Mouse (Mus musculus) liver, postnatal 0 days (tissue): ENCODE measurements around the gene Ptges3. TPM values are rescaled to one million over a fixed set of nuclear protein-coding genes. Genes with fewer than 3 reads are reported as not detected.
A peak's percentile ranks its signal among the peaks of the same experiment; 100 is the strongest.
"Not testable (repeated sequence)": the region's sequence is repeated elsewhere in the genome, so short reads cannot be mapped to it uniquely, and the experiment has no call there.

Source experiments
- ATAC-seq: fragments of 200-750 bp; cut with Nextera tagmentation; 2 replicates; pipeline ENCODE4 v1.8.0; 2017; ENCODE audit warnings: mild to moderate bottlenecking, moderate library complexity
- DNase-seq: peaks from one replicate; pipeline ENCODE4 v3.0.0-alpha.2; 2016
- H3K27ac ChIP-seq: fragments of 300-500 bp; sonication (generic); 2 replicates; pipeline ENCODE4 v1.5.1; 2014; ENCODE audit warnings: antibody characterized with exemption, moderate library complexity, mild to moderate bottlenecking, low read depth
- H3K27me3 ChIP-seq: fragments of 300-500 bp; sonication (generic); 2 replicates; pipeline ENCODE4 v1.6.1; 2014; ENCODE audit warnings: low read length, control low read depth, mixed read lengths; ENCODE audit not compliant: insufficient read depth
- H3K36me3 ChIP-seq: fragments of 300-500 bp; sonication (generic); replicated peaks from 2 replicates; pipeline ENCODE4 v1.6.1; 2014; ENCODE audit warnings: mild to moderate bottlenecking, control low read depth, low read length, moderate library complexity, mixed read lengths; ENCODE audit not compliant: insufficient read depth
- H3K4me1 ChIP-seq: fragments of 300-500 bp; sonication (generic); 2 replicates; pipeline ENCODE4 v1.6.1; 2014; ENCODE audit warnings: antibody characterized with exemption, mild to moderate bottlenecking, control low read depth; ENCODE audit not compliant: insufficient read depth
- H3K4me2 ChIP-seq: fragments of 300-500 bp; sonication (generic); 2 replicates; pipeline ENCODE4 v1.6.1; 2014; ENCODE audit warnings: low read depth, mild to moderate bottlenecking, low read length, moderate library complexity, mixed read lengths
- H3K4me3 ChIP-seq: fragments of 300-500 bp; sonication (generic); 2 replicates; pipeline ENCODE4 v1.5.1; 2014; ENCODE audit warnings: low read depth, low read length
- H3K9ac ChIP-seq: fragments of 300-500 bp; sonication (generic); replicated peaks from 2 replicates; pipeline ENCODE4 v1.6.1; 2014; ENCODE audit warnings: mild to moderate bottlenecking, moderate library complexity
- H3K9me3 ChIP-seq: fragments of 300-500 bp; sonication (generic); 2 replicates; pipeline ENCODE4 v1.6.1; 2016; ENCODE audit warnings: mild to moderate bottlenecking, control low read depth, low read length, mixed read lengths
- CTCF ChIP-seq: sonication (generic); IDR thresholded peaks from 2 replicates; pipeline ENCODE4 v1.5.1; 2016; ENCODE audit warnings: antibody characterized with exemption, low read depth
- EP300 ChIP-seq: IDR thresholded peaks from 2 replicates; pipeline ENCODE4 v1.6.1; 2016; ENCODE audit warnings: antibody characterized with exemption, low read depth, mild to moderate bottlenecking
- WGBS: fragments of 180-500 bp; shearing (Covaris S2); extraction: QIAGEN DNeasy Blood & Tissue Kit; methylation state at CpG from one replicate; pipeline ENCODE4 v1.1.7; 2014; ENCODE audit not compliant: insufficient replicate concordance; 5-methylcytosine and 5-hydroxymethylcytosine counted together
- polyA plus RNA-seq: library from polyadenylated mRNA; unstranded; fragments of >200 nt; fragmentation: Nextera tagmentation; extraction: Ambion mirVana; gene quantifications from 2 replicates; pipeline ENCODE4 v1.2.1, GENCODE M21; 2015

The Ptges3 gene
- polyA plus RNA-seq, 1 experiment from 2014 or later: 193 TPM

DNA sequence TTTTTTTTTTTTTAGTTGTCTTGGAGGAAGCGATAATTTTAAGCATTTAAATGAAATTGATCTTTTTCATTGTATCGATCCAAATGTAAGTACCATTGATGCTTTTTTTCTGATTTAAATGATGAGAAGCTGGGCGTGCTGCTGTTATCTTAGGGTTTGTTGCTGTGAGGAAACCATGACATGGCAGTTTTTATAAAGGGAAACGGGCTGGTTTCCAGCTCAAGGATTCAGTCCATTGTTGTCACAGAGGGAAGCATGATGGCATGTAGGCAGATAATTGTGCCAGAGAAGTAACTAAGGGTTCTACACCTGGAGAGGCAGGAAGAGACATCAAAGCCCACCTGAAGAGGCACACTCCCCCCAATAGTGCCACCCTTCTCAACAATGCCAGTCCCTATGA lies 10.4 kb downstream of the Ptges3 start:
- WGBS: 61% methylated on average over 4 of the region's 4 CpGs
- H3K4me1 ChIP-seq: peaks cover 9% of the 10 kb centered on the region
- no peak overlapping the region for H3K4me2 ChIP-seq
- peaks cover 45% of the 10 kb centered on the region for H3K36me3 ChIP-seq
- peaks cover 3% of the 10 kb centered on the region for H3K9me3 ChIP-seq
- no peak overlapping the region for H3K27ac ChIP-seq
- no peak for ATAC-seq
- no peaks in the 10 kb centered on the region for H3K27me3 ChIP-seq
- no peak for DNase-seq
- no peak overlapping the region for H3K4me3 ChIP-seq
- H3K9ac ChIP-seq: no peak overlapping the region
- TF ChIP-seq EP300 (no peak), CTCF (no peak)

GRCm38 (mm10) chr10:128070432-128070831 lies 11.7 kb downstream of the Ptges3 start:
- not testable (repeated sequence) for H3K4me3 ChIP-seq, H3K27me3 ChIP-seq, H3K27ac ChIP-seq, ATAC-seq, H3K9me3 ChIP-seq, H3K4me2 ChIP-seq, H3K9ac ChIP-seq, DNase-seq, H3K4me1 ChIP-seq
- 94% methylated on average over 2 of the region's 2 CpGs for WGBS
- H3K36me3 ChIP-seq: peaks cover 50% of the 10 kb centered on the region

- 85% methylated on average over 5 of the region's 5 CpGs for WGBS
- H3K36me3 ChIP-seq: peaks cover 22% of the 10 kb centered on the region
- H3K27me3 ChIP-seq, H3K27ac ChIP-seq, H3K4me2 ChIP-seq, H3K4me1 ChIP-seq, H3K9ac ChIP-seq, DNase-seq, ATAC-seq, H3K4me3 ChIP-seq, H3K9me3 ChIP-seq: not testable (repeated sequence)
These were observed 19.5 kb downstream of the Ptges3 start for GRCm38 (mm10) chr10:128078269-128078668.

DNA sequence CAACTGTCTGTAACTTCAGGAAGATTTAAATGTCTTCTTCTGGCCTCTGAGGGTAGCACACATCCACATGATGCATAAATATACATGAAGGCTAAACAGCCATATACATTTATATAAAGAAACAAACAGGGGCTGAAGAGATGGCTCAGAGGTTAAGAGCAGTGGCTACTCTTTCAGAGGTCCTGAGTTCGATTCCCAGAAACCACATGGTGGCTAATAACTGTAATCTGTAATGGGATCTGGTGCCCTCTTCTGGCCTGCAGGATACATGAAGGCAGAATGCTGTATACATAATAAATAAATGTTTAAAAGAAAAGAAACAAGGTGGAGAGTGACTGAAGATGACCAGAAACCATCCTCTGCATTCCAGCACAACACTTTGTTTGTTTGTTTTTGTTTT lies 21.7 kb downstream of the Ptges3 start:
- Histone ChIP-seq H3K9me3 (no peaks in the 10 kb centered on the region), H3K36me3 (peaks cover 15% of the 10 kb centered on the region), H3K4me3 (no peak overlapping the region), H3K27me3 (no peaks in the 10 kb centered on the region), H3K27ac (no peak overlapping the region), H3K4me1 (peaks cover 15% of the 10 kb centered on the region), H3K4me2 (no peak overlapping the region), H3K9ac (no peak overlapping the region)
- ATAC-seq (no peak), DNase-seq (no peak)
- TF ChIP-seq CTCF (peak; percentile 64), EP300 (no peak)
- WGBS: 60% methylated on average over 1 of the region's 1 CpGs

GRCm38 (mm10) chr10:128081807-128082476 lies 23.2 kb downstream of the Ptges3 start:
- Histone ChIP-seq H3K4me2 (peak overlapping the region; percentile 94), H3K4me1 (peaks cover 15% of the 10 kb centered on the region), H3K27me3 (no peaks in the 10 kb centered on the region), H3K36me3 (peaks cover 25% of the 10 kb centered on the region), H3K9me3 (no peaks in the 10 kb centered on the region), H3K9ac (peak overlapping the region; percentile 76), H3K27ac (peak overlapping the region; percentile 89), H3K4me3 (peak overlapping the region; percentile 80)
- ATAC-seq (no peak), DNase-seq (no peak)
- TF ChIP-seq EP300 (no peak), CTCF (no peak)
- WGBS: 31% methylated on average over 6 of the region's 6 CpGs

- H3K9ac ChIP-seq: peak overlapping the region; percentile 76
- 2% methylated on average over 9 of the region's 9 CpGs for WGBS
- ATAC-seq (no peak), DNase-seq (no peak)
- peak overlapping the region; percentile 80 for H3K4me3 ChIP-seq
- no peak for TF ChIP-seq EP300
- TF ChIP-seq CTCF: no peak
- H3K9me3 ChIP-seq: no peaks in the 10 kb centered on the region
- no peaks in the 10 kb centered on the region for H3K27me3 ChIP-seq
- H3K27ac ChIP-seq: peak overlapping the region; percentile 89
- peaks cover 26% of the 10 kb centered on the region for H3K36me3 ChIP-seq
- H3K4me2 ChIP-seq: peak overlapping the region; percentile 94
- H3K4me1 ChIP-seq: peaks cover 15% of the 10 kb centered on the region
These were observed 23.7 kb downstream of the Ptges3 start for GRCm38 (mm10) chr10:128082477-128082808.
